Mouse (Mus musculus): ENCODE results near the gene Cacna1d.

Cacna1d gene

GRCm38 (mm10) chr14:30064864-30065263 lies 426.4 kb downstream of the Cacna1d start:
- no peak for DNase-seq

GRCm38 (mm10) chr14:30056031-30056766 lies 435.1 kb downstream of the Cacna1d start:
- no peak for DNase-seq

GRCm38 (mm10) chr14:30054922-30055321 lies 436.3 kb downstream of the Cacna1d start:
- no peak for DNase-seq

GRCm38 (mm10) chr14:30050280-30050679 lies 441.0 kb downstream of the Cacna1d start:
- DNase-seq, result no peak

GRCm38 (mm10) chr14:30048049-30048448 lies 443.2 kb downstream of the Cacna1d start:
- no peak for DNase-seq

- peak; percentile 48 for DNase-seq
These were observed 444.3 kb downstream of the Cacna1d start for GRCm38 (mm10) chr14:30046976-30047375.

- no peak for DNase-seq
These were observed 445.5 kb downstream of the Cacna1d start for GRCm38 (mm10) chr14:30045704-30046220.

GRCm38 (mm10) chr14:30045239-30045638 lies 446.0 kb downstream of the Cacna1d start:
- DNase-seq, result no peak

GRCm38 (mm10) chr14:30043356-30043940 lies 447.8 kb downstream of the Cacna1d start:
- no peak for DNase-seq

GRCm38 (mm10) chr14:30041836-30042235 lies 449.4 kb downstream of the Cacna1d start:
- DNase-seq, result no peak

- no peak for DNase-seq
These were observed 451.8 kb downstream of the Cacna1d start for GRCm38 (mm10) chr14:30039413-30039812.

- no peak for DNase-seq
These were observed 452.8 kb downstream of the Cacna1d start for GRCm38 (mm10) chr14:30038431-30038830.

GRCm38 (mm10) chr14:30033405-30033804 lies 457.9 kb downstream of the Cacna1d start:
- no peak for DNase-seq

GRCm38 (mm10) chr14:30027378-30027777 lies 463.9 kb downstream of the Cacna1d start:
- no peak for DNase-seq

GRCm38 (mm10) chr14:30024387-30024786 lies 466.9 kb downstream of the Cacna1d start:
- DNase-seq, result no peak

GRCm38 (mm10) chr14:30022471-30022870 lies 468.8 kb downstream of the Cacna1d start:
- no peak for DNase-seq

GRCm38 (mm10) chr14:30019792-30020575 lies 471.3 kb downstream of the Cacna1d start:
- no peak for DNase-seq

- peak; percentile 69 for DNase-seq
These were observed 471.9 kb downstream of the Cacna1d start for GRCm38 (mm10) chr14:30019375-30019774.

- peak; percentile 50 for DNase-seq
These were observed 472.4 kb downstream of the Cacna1d start for GRCm38 (mm10) chr14:30018846-30019245.

- DNase-seq, result peak; percentile 64
These were observed 472.8 kb downstream of the Cacna1d start for GRCm38 (mm10) chr14:30018463-30018801.

GRCm38 (mm10) chr14:30017794-30018462 lies 473.3 kb downstream of the Cacna1d start:
- no peak for DNase-seq

GRCm38 (mm10) chr14:30016666-30017065 lies 474.6 kb downstream of the Cacna1d start:
- DNase-seq, result no peak

GRCm38 (mm10) chr14:30015008-30015407 lies 476.2 kb downstream of the Cacna1d start:
- DNase-seq, result no peak

All from kidney, adult 18-20 months (tissue).